Mouse (Mus musculus): ENCODE results near the gene Gm42421. TPM values are rescaled to one million over a fixed set of nuclear protein-coding genes. Genes with fewer than 3 reads are reported as not detected.

The Gm42421 gene
- polyA plus RNA-seq, 1 experiment from 2014 or later, result 0.98 TPM

GRCm38 (mm10) chr5:143916221-143916620 lies 11.8 kb upstream of the Gm42421 start:
- Histone ChIP-seq H3K4me1 (peaks cover under 1% of the 10 kb centered on the region; the same call in 1 of the 2 replicates), H3K9ac (no peak overlapping the region), H3K9me3 (no peaks in the 10 kb centered on the region), H3K4me3 (no peak overlapping the region), H3K4me2 (no peak overlapping the region), H3K27ac (no peak overlapping the region), H3K36me3 (peaks cover 48% of the 10 kb centered on the region), H3K27me3 (no peaks in the 10 kb centered on the region)
- WGBS, result 87% methylated on average over 9 of the region's 9 CpGs
- no peak for ATAC-seq (ENCODE audit: insufficient number of reproducible peaks, insufficient read depth, low FRiP score, low TSS enrichment, low read depth)

GRCm38 (mm10) chr5:143917418-143917817 lies 10.6 kb upstream of the Gm42421 start:
- Histone ChIP-seq H3K27ac (no peak overlapping the region), H3K4me2 (no peak overlapping the region), H3K4me3 (no peak overlapping the region), H3K9ac (no peak overlapping the region), H3K27me3 (no peaks in the 10 kb centered on the region), H3K4me1 (no peaks in the 10 kb centered on the region), H3K36me3 (peaks cover 56% of the 10 kb centered on the region), H3K9me3 (no peaks in the 10 kb centered on the region)
- 52% methylated on average over 5 of the region's 5 CpGs for WGBS
- ATAC-seq (ENCODE audit: insufficient number of reproducible peaks, insufficient read depth, low FRiP score, low TSS enrichment, low read depth), result no peak

- 95% methylated on average over 3 of the region's 3 CpGs for WGBS
- Histone ChIP-seq H3K9ac (no peak overlapping the region), H3K4me2 (no peak overlapping the region), H3K36me3 (peaks cover 63% of the 10 kb centered on the region), H3K27ac (no peak overlapping the region), H3K9me3 (no peaks in the 10 kb centered on the region), H3K27me3 (no peaks in the 10 kb centered on the region), H3K4me3 (no peak overlapping the region), H3K4me1 (no peaks in the 10 kb centered on the region)
- no peak for ATAC-seq (ENCODE audit: insufficient number of reproducible peaks, insufficient read depth, low FRiP score, low TSS enrichment, low read depth)
Observed at GRCm38 (mm10) chr5:143918120-143918519, 9.9 kb upstream of the Gm42421 start.

- Histone ChIP-seq H3K4me3 (no peak overlapping the region), H3K9me3 (no peaks in the 10 kb centered on the region), H3K4me2 (no peak overlapping the region), H3K9ac (no peak overlapping the region), H3K27ac (no peak overlapping the region), H3K4me1 (no peaks in the 10 kb centered on the region), H3K27me3 (no peaks in the 10 kb centered on the region), H3K36me3 (peaks cover 78% of the 10 kb centered on the region)
- WGBS, result 88% methylated on average over 6 of the region's 6 CpGs
- ATAC-seq (ENCODE audit: insufficient number of reproducible peaks, insufficient read depth, low FRiP score, low TSS enrichment, low read depth), result no peak
Observed at GRCm38 (mm10) chr5:143924781-143925452, 3.1 kb upstream of the Gm42421 start.

- 85% methylated on average over 4 of the region's 4 CpGs for WGBS
Observed at GRCm38 (mm10) chr5:143929291-143929690, 1.3 kb downstream of the Gm42421 start.

GRCm38 (mm10) chr5:143930656-143931055 lies 2.7 kb downstream of the Gm42421 start:
- Histone ChIP-seq H3K9ac (no peak overlapping the region), H3K4me3 (no peak overlapping the region), H3K9me3 (no peaks in the 10 kb centered on the region), H3K4me1 (peaks cover 7% of the 10 kb centered on the region; the same call in 1 of the 2 replicates), H3K4me2 (no peak overlapping the region), H3K36me3 (peaks cover 55% of the 10 kb centered on the region), H3K27me3 (no peaks in the 10 kb centered on the region), H3K27ac (no peak overlapping the region)
- 94% methylated on average over 12 of the region's 12 CpGs for WGBS
- ATAC-seq (ENCODE audit: insufficient number of reproducible peaks, insufficient read depth, low FRiP score, low TSS enrichment, low read depth), result no peak

More at GRCm38 (mm10) chr5:143929291-143929690, 1.3 kb downstream of the Gm42421 start:
- Histone ChIP-seq H3K4me3 (no peak overlapping the region), H3K27me3 (no peaks in the 10 kb centered on the region), H3K9ac (no peak overlapping the region), H3K27ac (no peak overlapping the region), H3K36me3 (peaks cover 69% of the 10 kb centered on the region), H3K4me2 (no peak overlapping the region), H3K9me3 (no peaks in the 10 kb centered on the region), H3K4me1 (peaks cover 7% of the 10 kb centered on the region; the same call in 1 of the 2 replicates)
- ATAC-seq (ENCODE audit: insufficient number of reproducible peaks, insufficient read depth, low FRiP score, low TSS enrichment, low read depth), result no peak

GRCm38 (mm10) chr5:143931863-143932580 lies 4.0 kb downstream of the Gm42421 start:
- no peak overlapping the region for H3K27ac ChIP-seq
- H3K4me2 ChIP-seq, result no peak overlapping the region
- peaks cover 7% of the 10 kb centered on the region; the same call in 1 of the 2 replicates for H3K4me1 ChIP-seq
- 84% methylated on average over 6 of the region's 6 CpGs for WGBS
- peaks cover 43% of the 10 kb centered on the region for H3K36me3 ChIP-seq
- no peaks in the 10 kb centered on the region for H3K9me3 ChIP-seq
- no peak for ATAC-seq (ENCODE audit: insufficient number of reproducible peaks, insufficient read depth, low FRiP score, low TSS enrichment, low read depth)
- H3K27me3 ChIP-seq, result no peaks in the 10 kb centered on the region
- H3K4me3 ChIP-seq, result no peak overlapping the region
- no peak overlapping the region for H3K9ac ChIP-seq

- 16% methylated on average over 8 of the region's 8 CpGs for WGBS
- H3K4me3 ChIP-seq, result no peak within 1 kb of the TSS
- no peaks in the 10 kb centered on the region for H3K27me3 ChIP-seq
- peaks cover 40% of the 10 kb centered on the region for H3K36me3 ChIP-seq
- no peak within 1 kb of the TSS for H3K27ac ChIP-seq
- no peak for ATAC-seq (ENCODE audit: insufficient number of reproducible peaks, insufficient read depth, low FRiP score, low TSS enrichment, low read depth)
- H3K4me2 ChIP-seq, result no peak within 1 kb of the TSS
- H3K9ac ChIP-seq, result peak within 1 kb of the TSS; percentile 52; the same call in 1 of the 2 replicates
- H3K9me3 ChIP-seq, result no peaks in the 10 kb centered on the region
- H3K4me1 ChIP-seq, result peaks cover 7% of the 10 kb centered on the region; the same call in 1 of the 2 replicates
Observed at GRCm38 (mm10) chr5:143932831-143933230, 4.9 kb downstream of the Gm42421 start, which contains the start of gene Rsph10b. Gene Rsph10b (plus strand): TSS chr5:143933035.

GRCm38 (mm10) chr5:143933414-143933813 lies 5.4 kb downstream of the Gm42421 start:
- Histone ChIP-seq H3K27ac (no peak overlapping the region), H3K4me1 (peaks cover 7% of the 10 kb centered on the region; the same call in 1 of the 2 replicates), H3K36me3 (peaks cover 34% of the 10 kb centered on the region), H3K4me3 (no peak overlapping the region), H3K27me3 (no peaks in the 10 kb centered on the region), H3K9me3 (no peaks in the 10 kb centered on the region), H3K4me2 (no peak overlapping the region), H3K9ac (no peak overlapping the region)
- WGBS, result 84% methylated on average over 11 of the region's 11 CpGs
- no peak for ATAC-seq (ENCODE audit: insufficient number of reproducible peaks, insufficient read depth, low FRiP score, low TSS enrichment, low read depth)

GRCm38 (mm10) chr5:143933875-143934274 lies 5.9 kb downstream of the Gm42421 start:
- no peaks in the 10 kb centered on the region for H3K9me3 ChIP-seq
- peaks cover 30% of the 10 kb centered on the region for H3K36me3 ChIP-seq
- H3K4me2 ChIP-seq, result no peak overlapping the region
- 86% methylated on average over 1 of the region's 1 CpGs for WGBS
- ATAC-seq (ENCODE audit: insufficient number of reproducible peaks, insufficient read depth, low FRiP score, low TSS enrichment, low read depth), result no peak
- peaks cover 7% of the 10 kb centered on the region; the same call in 1 of the 2 replicates for H3K4me1 ChIP-seq
- no peak overlapping the region for H3K4me3 ChIP-seq
- H3K9ac ChIP-seq, result no peak overlapping the region
- H3K27ac ChIP-seq, result no peak overlapping the region
- H3K27me3 ChIP-seq, result no peaks in the 10 kb centered on the region

GRCm38 (mm10) chr5:143936156-143936555 lies 8.2 kb downstream of the Gm42421 start:
- Histone ChIP-seq H3K9ac (no peak overlapping the region), H3K27ac (no peak overlapping the region), H3K9me3 (peaks cover 3% of the 10 kb centered on the region; the same call in 1 of the 2 replicates), H3K36me3 (peaks cover 9% of the 10 kb centered on the region), H3K4me3 (no peak overlapping the region), H3K4me1 (peaks cover 7% of the 10 kb centered on the region; the same call in 1 of the 2 replicates), H3K4me2 (no peak overlapping the region), H3K27me3 (no peaks in the 10 kb centered on the region)
- 80% methylated on average over 9 of the region's 9 CpGs for WGBS
- no peak for ATAC-seq (ENCODE audit: insufficient number of reproducible peaks, insufficient read depth, low FRiP score, low TSS enrichment, low read depth)

Data from embryonic facial prominence, embryonic 13.5 days (tissue).